Mouse (Mus musculus) A20 (cell line): ENCODE data around the gene Tex26.

ENCODE experiments used
- DNase-seq: peaks from one replicate; pipeline ENCODE4 v3.0.0-alpha.2; 2011; ENCODE audit warnings: low read depth, low spot score

The Tex26 gene

GRCm38 (mm10) chr5:149488360-149489021 is 49.0 kb downstream of the Tex26 start:
- DNase-seq, result no peak

- DNase-seq, result no peak
Observed at GRCm38 (mm10) chr5:149489136-149489535, 49.7 kb downstream of the Tex26 start.

- no peak for DNase-seq
Observed at GRCm38 (mm10) chr5:149490275-149490674, 50.8 kb downstream of the Tex26 start.

GRCm38 (mm10) chr5:149495655-149496054 is 56.2 kb downstream of the Tex26 start:
- no peak for DNase-seq

- DNase-seq, result no peak
Observed at GRCm38 (mm10) chr5:149496401-149497066, 57.1 kb downstream of the Tex26 start.

GRCm38 (mm10) chr5:149499936-149500335 is 60.5 kb downstream of the Tex26 start:
- no peak for DNase-seq

- DNase-seq, result no peak
Observed at GRCm38 (mm10) chr5:149503423-149504175, 64.1 kb downstream of the Tex26 start.

- no peak for DNase-seq
Observed at GRCm38 (mm10) chr5:149504985-149505384, 65.5 kb downstream of the Tex26 start.

- DNase-seq, result no peak
Observed at GRCm38 (mm10) chr5:149506033-149506432, 66.6 kb downstream of the Tex26 start.

- DNase-seq, result no peak
Observed at GRCm38 (mm10) chr5:149508094-149509029, 68.9 kb downstream of the Tex26 start.

GRCm38 (mm10) chr5:149510323-149510722 is 70.9 kb downstream of the Tex26 start:
- no peak for DNase-seq

GRCm38 (mm10) chr5:149512695-149513094 is 73.2 kb downstream of the Tex26 start:
- no peak for DNase-seq

GRCm38 (mm10) chr5:149513438-149514086 is 74.1 kb downstream of the Tex26 start:
- no peak for DNase-seq

- no peak for DNase-seq
Observed at GRCm38 (mm10) chr5:149514087-149514671, 74.7 kb downstream of the Tex26 start.

GRCm38 (mm10) chr5:149514890-149515289 is 75.4 kb downstream of the Tex26 start:
- DNase-seq, result no peak

GRCm38 (mm10) chr5:149517116-149517515 is 77.7 kb downstream of the Tex26 start:
- DNase-seq, result no peak
